Mouse (Mus musculus) kidney, embryonic 14.5 days (tissue): ENCODE data around the gene Polr1e. TPM values are rescaled to one million over a fixed set of nuclear protein-coding genes. Genes with fewer than 3 reads are reported as not detected.

Source experiments
- ATAC-seq: fragments of 200-750 bp; cut with Nextera tagmentation; 2 replicates; pipeline ENCODE4 v1.8.0; 2017; ENCODE audit warnings: moderate number of reproducible peaks, mild to moderate bottlenecking, moderate TSS enrichment, moderate library complexity; ENCODE audit not compliant: low FRiP score, low TSS enrichment
- H3K27ac ChIP-seq: fragments of 300-500 bp; sonication (generic); 2 replicates; pipeline ENCODE4 v1.5.1; 2014; ENCODE audit warnings: low read depth, mild to moderate bottlenecking, low read length, moderate library complexity, mixed read lengths
- H3K27me3 ChIP-seq: fragments of 300-500 bp; sonication (generic); 2 replicates; pipeline ENCODE4 v1.6.1; 2014; ENCODE audit warnings: mild to moderate bottlenecking, low read length; ENCODE audit not compliant: control insufficient read depth, insufficient read depth
- H3K36me3 ChIP-seq: fragments of 300-500 bp; sonication (generic); 2 replicates; pipeline ENCODE4 v1.6.1; 2014; ENCODE audit warnings: low read length, mixed read lengths; ENCODE audit not compliant: control insufficient read depth, insufficient read depth
- H3K4me1 ChIP-seq: fragments of 300-500 bp; sonication (generic); 2 replicates; pipeline ENCODE4 v1.6.1; 2014; ENCODE audit warnings: low read length, mixed read lengths; ENCODE audit not compliant: control insufficient read depth, insufficient read depth
- H3K4me2 ChIP-seq: fragments of 300-500 bp; sonication (generic); replicated peaks from 2 replicates; pipeline ENCODE4 v1.6.1; 2014; ENCODE audit warnings: low read depth, mild to moderate bottlenecking, low read length
- H3K4me3 ChIP-seq: fragments of 300-500 bp; sonication (generic); 2 replicates; pipeline ENCODE4 v1.5.1; 2014; ENCODE audit warnings: mild to moderate bottlenecking, low read length
- H3K9ac ChIP-seq: fragments of 300-500 bp; sonication (generic); 2 replicates; pipeline ENCODE4 v1.6.1; 2014; ENCODE audit warnings: low read depth, mild to moderate bottlenecking, low read length, moderate library complexity
- H3K9me3 ChIP-seq: fragments of 300-500 bp; sonication (generic); 2 replicates; pipeline ENCODE4 v1.6.1; 2016; ENCODE audit warnings: low read length; ENCODE audit not compliant: control insufficient read depth
- WGBS: fragments of 180-500 bp; shearing (Covaris S2); extraction: QIAGEN DNeasy Blood & Tissue Kit; methylation state at CpG from one replicate; pipeline ENCODE4 v1.1.7; 2014; 5-methylcytosine and 5-hydroxymethylcytosine counted together
- polyA plus RNA-seq: library from polyadenylated mRNA; unstranded; fragments of >200 nt; fragmentation: Nextera tagmentation; extraction: Ambion mirVana; gene quantifications from 2 replicates; pipeline ENCODE4 v1.2.1, GENCODE M21; 2014

Polr1e gene
- polyA plus RNA-seq = 52.4 and 56.2 TPM in 2 replicates

GRCm38 (mm10) chr4:45018452-45018980, at the start of gene Polr1e:
TSS of gene Polr1e (plus strand) at chr4:45018583.
- H3K4me3 ChIP-seq = peak within 1 kb of the TSS; percentile 73
- H3K9ac ChIP-seq = peak within 1 kb of the TSS; percentile 67
- no peak within 1 kb of the TSS for H3K27ac ChIP-seq
- 0% methylated on average over 29 of the region's 29 CpGs for WGBS
- no peaks in the 10 kb centered on the region for H3K27me3 ChIP-seq
- peaks cover 4% of the 10 kb centered on the region; the same call in 1 of the 2 replicates for H3K36me3 ChIP-seq
- ATAC-seq = peak; percentile 91
- H3K4me1 ChIP-seq = peaks cover 11% of the 10 kb centered on the region; the same call in 1 of the 2 replicates
- H3K4me2 ChIP-seq = peak within 1 kb of the TSS; percentile 70
- no peaks in the 10 kb centered on the region for H3K9me3 ChIP-seq

- no peak overlapping the region for H3K4me2 ChIP-seq
- H3K9ac ChIP-seq = no peak overlapping the region
- H3K36me3 ChIP-seq = no peaks in the 10 kb centered on the region
- H3K4me3 ChIP-seq = no peak overlapping the region
- ATAC-seq = no peak
- no peak overlapping the region for H3K27ac ChIP-seq
- no peaks in the 10 kb centered on the region for H3K27me3 ChIP-seq
- WGBS = 93% methylated on average over 7 of the region's 7 CpGs
- H3K9me3 ChIP-seq = no peaks in the 10 kb centered on the region
- peaks cover 4% of the 10 kb centered on the region for H3K4me1 ChIP-seq
Measured at GRCm38 (mm10) chr4:44970056-44970455, 48.3 kb upstream of the Polr1e start.

GRCm38 (mm10) chr4:44970612-44971110, 47.7 kb upstream of the Polr1e start:
- H3K9me3 ChIP-seq = no peaks in the 10 kb centered on the region
- WGBS = 20% methylated on average over 10 of the region's 10 CpGs
- peaks cover 4% of the 10 kb centered on the region for H3K4me1 ChIP-seq
- no peak overlapping the region for H3K9ac ChIP-seq
- 0 out of 2 replicates have a peak, but pooled peaks have one; percentile 6 for ATAC-seq
- no peak overlapping the region for H3K27ac ChIP-seq
- H3K4me3 ChIP-seq = no peak overlapping the region
- no peaks in the 10 kb centered on the region for H3K27me3 ChIP-seq
- no peak overlapping the region for H3K4me2 ChIP-seq
- no peaks in the 10 kb centered on the region for H3K36me3 ChIP-seq

- Histone ChIP-seq H3K4me2 (peak overlapping the region; percentile 15), H3K4me1 (peaks cover 4% of the 10 kb centered on the region), H3K36me3 (no peaks in the 10 kb centered on the region), H3K27me3 (no peaks in the 10 kb centered on the region), H3K27ac (no peak overlapping the region), H3K9ac (no peak overlapping the region; the same call in 1 of the 2 replicates), H3K4me3 (no peak overlapping the region; the same call in 1 of the 2 replicates), H3K9me3 (no peaks in the 10 kb centered on the region)
- ATAC-seq = peak; percentile 46; the same call in 1 of the 2 replicates
- WGBS = 12% methylated on average over 9 of the region's 9 CpGs
Measured at GRCm38 (mm10) chr4:44973450-44973849, 44.9 kb upstream of the Polr1e start.

- 58% methylated on average over 14 of the region's 14 CpGs for WGBS
- no peaks in the 10 kb centered on the region for H3K36me3 ChIP-seq
- 0 out of 2 replicates have a peak, but pooled peaks have one; percentile 10 for ATAC-seq
- H3K27me3 ChIP-seq = no peaks in the 10 kb centered on the region
- no peaks in the 10 kb centered on the region for H3K9me3 ChIP-seq
- H3K27ac ChIP-seq = no peak overlapping the region
- H3K4me1 ChIP-seq = peaks cover 4% of the 10 kb centered on the region
- H3K4me2 ChIP-seq = peak overlapping the region; percentile 15
- H3K9ac ChIP-seq = no peak overlapping the region; the same call in 1 of the 2 replicates
- no peak overlapping the region; the same call in 1 of the 2 replicates for H3K4me3 ChIP-seq
Measured at GRCm38 (mm10) chr4:44973871-44974270, 44.5 kb upstream of the Polr1e start.

- no peak overlapping the region for H3K4me3 ChIP-seq
- no peaks in the 10 kb centered on the region for H3K36me3 ChIP-seq
- WGBS = 70% methylated on average over 8 of the region's 8 CpGs
- H3K27ac ChIP-seq = no peak overlapping the region
- no peaks in the 10 kb centered on the region for H3K9me3 ChIP-seq
- H3K27me3 ChIP-seq = no peaks in the 10 kb centered on the region
- H3K9ac ChIP-seq = no peak overlapping the region
- ATAC-seq = no peak
- H3K4me1 ChIP-seq = peaks cover 4% of the 10 kb centered on the region
- no peak overlapping the region for H3K4me2 ChIP-seq
Measured at GRCm38 (mm10) chr4:44974331-44974730, 44.1 kb upstream of the Polr1e start.

- no peaks in the 10 kb centered on the region for H3K36me3 ChIP-seq
- 72% methylated on average over 6 of the region's 6 CpGs for WGBS
- no peaks in the 10 kb centered on the region for H3K9me3 ChIP-seq
- H3K27me3 ChIP-seq = no peaks in the 10 kb centered on the region
- no peak overlapping the region for H3K4me2 ChIP-seq
- H3K9ac ChIP-seq = no peak overlapping the region
- no peak for ATAC-seq
- H3K4me3 ChIP-seq = no peak overlapping the region
- H3K27ac ChIP-seq = no peak overlapping the region
- peaks cover 4% of the 10 kb centered on the region for H3K4me1 ChIP-seq
Measured at GRCm38 (mm10) chr4:44976026-44976615, 42.3 kb upstream of the Polr1e start.

- Histone ChIP-seq H3K9ac (no peak overlapping the region), H3K27ac (no peak overlapping the region), H3K4me3 (no peak overlapping the region), H3K36me3 (no peaks in the 10 kb centered on the region), H3K4me2 (no peak overlapping the region), H3K27me3 (no peaks in the 10 kb centered on the region), H3K4me1 (peaks cover 4% of the 10 kb centered on the region), H3K9me3 (no peaks in the 10 kb centered on the region)
- whole genome bisulfite sequencing = 89% methylated on average over 10 of the region's 10 CpGs
- no peak for ATAC-seq
Measured at GRCm38 (mm10) chr4:44976921-44977710, 41.3 kb upstream of the Polr1e start.
